Comparison of ENCODE assay signal across 9 mouse cellular contexts in the genomic region with DNA sequence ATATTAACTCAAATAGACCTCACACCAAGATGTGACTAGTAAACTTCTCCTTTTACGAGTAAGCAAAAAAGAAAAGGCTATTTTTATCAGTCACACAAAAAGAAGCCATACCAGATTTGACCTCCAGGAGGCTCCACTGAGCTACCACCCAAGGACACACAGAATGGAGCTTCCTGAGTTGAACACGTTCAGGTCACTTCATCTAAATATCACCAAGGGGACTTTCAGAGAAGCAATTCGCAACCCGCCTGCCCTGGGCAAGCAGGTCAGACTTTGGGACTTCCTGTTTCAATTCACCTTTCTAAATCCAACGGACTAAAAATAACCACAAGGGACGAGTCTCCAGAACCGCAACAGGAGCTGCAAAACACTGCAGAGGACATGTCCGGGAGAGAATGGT.
DNase-seq lines count a peak whose midpoint lies in the region; ATAC-seq and TF ChIP-seq lines count a peak whose summit lies in the region.
"Had no signal": no experiment of that assay in that cellular context is flagged by ENCODE, and none has a peak within 500 bp of the region (broad histone marks: within the 10 kb centered on the region; RNA-seq: fewer than 3 reads in every experiment).

No protein-coding gene starts in this region.

- H3K4me2 ChIP-seq in forebrain, embryonic 16.5 days (ENCODE audit: low read length): no peak overlapping the region

- no peak for ATAC-seq in Patski
- ATAC-seq in forebrain, embryonic 16.5 days: no peak

- DNase-seq in kidney, postnatal 10 days: peak; percentile 10
- DNase-seq in kidney, postnatal 14 days: no peak
- no peak for DNase-seq in Patski (ENCODE audit: low read depth, low spot score)
- DNase-seq in c-Kit-positive CD71-positive TER-119-positive erythroid progenitor cells, embryonic 14.5 days (ENCODE audit: low spot score): peak; percentile 37
- peak; percentile 22 for DNase-seq in lung, postnatal 36 days
- no peak for DNase-seq in left cerebral cortex, adult 11 months (ENCODE audit: low spot score)
- DNase-seq in left cerebral cortex, adult 9 months (ENCODE audit: low spot score in 2 of 2): no peak

- WGBS in forebrain, embryonic 16.5 days: 76% methylated on average over 8 of the region's 8 CpGs

- no peak overlapping the region for H3K4me3 ChIP-seq in forebrain, embryonic 16.5 days (replicated peaks; ENCODE audit: low read length)
- H3K4me3 ChIP-seq: megakaryocyte, embryonic 14.5 days had no signal

- no peaks in the 10 kb centered on the region for H3K9me3 ChIP-seq in forebrain, embryonic 16.5 days (ENCODE audit: control insufficient read depth, low read length)

- POLR2A ChIA-PET in Patski (lab: Charles Lee): no interaction called here

- TF ChIP-seq CTCF in Patski (IDR thresholded peaks at IDR 0.05): peak; percentile 51

- no peaks in the 10 kb centered on the region for H3K36me3 ChIP-seq in forebrain, embryonic 16.5 days (ENCODE audit: control insufficient read depth, insufficient read depth)

- H3K27me3 ChIP-seq in Patski: no peaks in the 10 kb centered on the region
- no peaks in the 10 kb centered on the region for H3K27me3 ChIP-seq in forebrain, embryonic 16.5 days (replicated peaks; ENCODE audit: control insufficient read depth, insufficient read depth, low read length)
- H3K27me3 ChIP-seq: megakaryocyte, embryonic 14.5 days had no signal

- no peak overlapping the region for H3K27ac ChIP-seq in forebrain, embryonic 16.5 days (ENCODE audit: low read length)

- CTCF ChIA-PET in Patski (lab: Charles Lee): interaction anchor here (0.7 to 1.3 kb wide), 3 partner anchors 12 to 62 kb away, joined by 3 read pairs; no protein-coding TSS in a partner anchor

- in situ Hi-C loops in Patski (cut with MboI; ENCODE audit: low pct_unique_long_range_greater_than_20kb): no loop called here

- no peaks in the 10 kb centered on the region for H3K4me1 ChIP-seq in forebrain, embryonic 16.5 days (replicated peaks; ENCODE audit: control insufficient read depth, insufficient read depth, low read length)
- H3K4me1 ChIP-seq: megakaryocyte, embryonic 14.5 days had no signal

- H3K9ac ChIP-seq in forebrain, embryonic 16.5 days (replicated peaks; ENCODE audit: low read depth, low read length): no peak overlapping the region

Comparison
In these comparisons a context has a peak if more than half of its experiments do, and no peak if none do; other contexts are left out.
1. DNase-seq: peak in kidney, postnatal 10 days (single experiment), c-Kit-positive CD71-positive TER-119-positive erythroid progenitor cells, embryonic 14.5 days (single experiment) and lung, postnatal 36 days (single experiment); none in kidney, postnatal 14 days (single experiment), Patski (single experiment), left cerebral cortex, adult 11 months (single experiment) and left cerebral cortex, adult 9 months (0 of 2).